Mouse (Mus musculus) spleen, postnatal 36 days (tissue): ENCODE measurements around the gene Aplnr.

ENCODE experiments used
- DNase-seq, 2 experiments: peaks; one replicate each; pipeline ENCODE4 v3.0.0; 2022; ENCODE audit warnings: low spot score in 2 of 2, mixed read lengths in 1 of 2

Aplnr gene

GRCm38 (mm10) chr2:85136089-85136488 lies at the start of gene Aplnr:
TSS of gene Aplnr (plus strand) at chr2:85136225.
- no peak for DNase-seq

- DNase-seq: no peak
Measured at GRCm38 (mm10) chr2:85088716-85089646, 47.0 kb upstream of the Aplnr start.

DNA sequence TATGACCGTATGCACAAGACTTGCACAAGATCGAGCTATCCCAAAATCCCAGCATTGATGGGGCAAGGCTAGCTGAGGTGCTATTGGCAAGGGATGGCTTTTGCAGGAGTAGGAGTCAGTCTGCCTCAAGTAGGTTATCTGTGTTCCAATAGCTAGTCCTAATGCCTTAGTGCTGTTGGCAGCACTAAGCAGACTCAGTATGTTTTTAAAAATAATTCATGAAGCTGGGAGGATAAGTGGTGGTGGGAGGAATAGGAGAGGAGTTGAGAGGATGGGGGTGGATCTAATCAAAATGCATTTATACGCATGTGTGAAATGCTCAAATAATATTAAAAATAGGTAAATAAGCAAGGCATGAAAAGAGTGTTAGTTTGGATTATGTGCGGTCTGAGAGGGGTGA lies 44.7 kb upstream of the Aplnr start:
- DNase-seq: no peak

GRCm38 (mm10) chr2:85093376-85093775 lies 42.6 kb upstream of the Aplnr start:
- DNase-seq: no peak

GRCm38 (mm10) chr2:85095906-85096305 lies 40.1 kb upstream of the Aplnr start:
- no peak for DNase-seq

DNA sequence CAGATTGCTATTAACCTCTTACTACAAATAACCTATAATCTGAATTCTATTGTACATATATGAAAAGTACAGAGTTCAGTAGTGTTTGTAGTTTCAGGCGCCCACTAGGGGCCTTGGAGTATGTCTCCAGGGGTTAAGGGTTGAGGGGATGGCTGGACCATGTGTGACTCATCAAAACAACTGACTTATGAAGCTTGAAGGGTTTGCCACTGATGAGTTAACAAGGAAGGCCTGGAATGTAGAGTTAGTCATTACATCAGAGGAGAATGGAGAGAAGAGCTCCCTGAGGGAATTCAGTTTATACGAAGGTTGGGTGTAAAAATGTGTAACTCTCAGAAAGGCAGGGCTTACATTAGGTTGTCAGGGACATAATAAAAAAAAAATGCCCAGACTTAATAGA lies 38.0 kb upstream of the Aplnr start:
- DNase-seq: no peak

DNA sequence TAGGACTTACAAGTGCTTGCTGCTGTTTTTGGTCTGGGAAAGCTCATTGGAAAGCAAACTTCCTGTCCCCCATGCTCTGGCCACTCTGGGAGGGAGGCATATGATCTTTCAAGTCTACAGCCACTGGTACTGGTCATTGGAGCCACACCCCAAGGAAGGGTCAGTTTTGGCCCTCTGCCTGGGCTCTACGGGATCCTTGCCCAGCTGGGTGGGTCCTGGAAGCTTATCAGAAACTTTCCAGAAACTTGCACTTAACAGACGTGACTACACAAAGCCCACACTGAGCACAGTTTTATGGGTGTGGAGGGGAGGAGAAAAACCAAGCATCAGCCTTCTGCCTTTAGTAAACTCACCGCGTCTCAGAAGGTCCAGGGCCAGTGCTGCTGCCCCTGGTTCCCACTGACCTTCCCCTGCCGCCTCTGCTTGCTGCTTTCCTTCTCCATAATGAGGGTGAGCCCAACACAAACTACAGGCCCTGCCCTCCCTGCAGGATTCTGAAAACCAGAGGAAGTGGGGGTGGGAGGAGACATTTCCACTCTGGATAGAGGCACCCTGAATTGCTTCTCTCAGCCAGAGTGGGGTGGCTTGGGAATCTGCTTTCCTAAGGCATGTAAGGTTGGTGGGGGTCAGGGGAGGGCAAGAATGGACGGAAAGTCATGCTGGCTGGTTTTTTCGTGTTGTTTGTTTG lies 37.1 kb upstream of the Aplnr start:
- peak; percentile 18 to 25 for DNase-seq

DNA sequence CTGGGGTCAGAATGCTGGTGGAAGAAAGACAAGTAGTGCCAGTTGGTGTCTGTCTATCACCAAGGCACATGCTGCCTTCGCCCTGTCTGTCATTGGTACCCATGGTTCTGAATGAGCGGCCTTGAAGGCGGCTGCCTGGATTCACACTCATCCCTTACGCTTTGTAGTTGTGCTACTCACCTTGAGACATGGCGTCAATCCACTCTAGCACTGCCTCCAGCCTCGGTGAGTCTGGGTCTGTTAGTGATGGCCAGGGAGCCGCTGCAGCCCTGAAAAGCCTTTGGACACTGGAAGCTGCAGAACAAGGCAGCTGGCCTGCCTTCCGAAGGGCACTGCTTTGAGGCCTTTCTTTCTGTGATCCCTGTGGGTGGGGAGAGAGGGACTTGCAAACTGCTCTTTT lies 32.8 kb upstream of the Aplnr start:
- DNase-seq: no peak

GRCm38 (mm10) chr2:85105426-85106013 lies 30.5 kb upstream of the Aplnr start:
- no peak for DNase-seq

- no peak for DNase-seq
Measured at GRCm38 (mm10) chr2:85106068-85106790, 29.8 kb upstream of the Aplnr start.

GRCm38 (mm10) chr2:85106941-85107340 lies 29.1 kb upstream of the Aplnr start:
- no peak for DNase-seq

DNA sequence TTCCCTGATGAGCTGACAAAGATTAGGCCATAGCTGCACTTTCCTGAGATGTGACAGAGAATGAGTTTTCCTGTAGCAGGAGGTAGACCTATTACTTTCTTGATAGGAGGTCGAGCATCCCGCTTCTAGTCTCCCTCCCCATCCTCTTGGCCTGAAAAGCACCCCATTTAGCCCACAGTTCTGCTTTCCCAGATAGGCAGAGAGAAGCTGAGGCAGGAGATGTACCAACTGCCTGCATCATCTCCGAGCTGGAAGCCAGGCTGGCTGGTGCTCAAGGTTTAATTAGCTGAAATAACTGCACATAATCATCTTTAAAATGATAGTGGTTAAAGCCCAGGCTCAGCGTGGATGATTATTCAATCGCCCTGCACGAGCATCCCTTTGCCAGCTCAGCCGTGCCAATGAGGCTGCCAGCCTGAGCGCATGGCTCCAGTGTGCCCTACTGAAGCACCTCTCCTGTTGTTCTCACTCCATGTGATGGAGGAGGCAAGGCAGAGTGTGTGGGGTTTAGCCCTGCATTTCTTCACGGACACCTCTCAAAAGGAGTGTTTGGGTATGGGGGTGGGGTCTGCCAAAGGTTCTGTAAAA lies 25.6 kb upstream of the Aplnr start:
- DNase-seq: no peak

- no peak for DNase-seq
Measured at GRCm38 (mm10) chr2:85123187-85123868, 12.7 kb upstream of the Aplnr start.

DNA sequence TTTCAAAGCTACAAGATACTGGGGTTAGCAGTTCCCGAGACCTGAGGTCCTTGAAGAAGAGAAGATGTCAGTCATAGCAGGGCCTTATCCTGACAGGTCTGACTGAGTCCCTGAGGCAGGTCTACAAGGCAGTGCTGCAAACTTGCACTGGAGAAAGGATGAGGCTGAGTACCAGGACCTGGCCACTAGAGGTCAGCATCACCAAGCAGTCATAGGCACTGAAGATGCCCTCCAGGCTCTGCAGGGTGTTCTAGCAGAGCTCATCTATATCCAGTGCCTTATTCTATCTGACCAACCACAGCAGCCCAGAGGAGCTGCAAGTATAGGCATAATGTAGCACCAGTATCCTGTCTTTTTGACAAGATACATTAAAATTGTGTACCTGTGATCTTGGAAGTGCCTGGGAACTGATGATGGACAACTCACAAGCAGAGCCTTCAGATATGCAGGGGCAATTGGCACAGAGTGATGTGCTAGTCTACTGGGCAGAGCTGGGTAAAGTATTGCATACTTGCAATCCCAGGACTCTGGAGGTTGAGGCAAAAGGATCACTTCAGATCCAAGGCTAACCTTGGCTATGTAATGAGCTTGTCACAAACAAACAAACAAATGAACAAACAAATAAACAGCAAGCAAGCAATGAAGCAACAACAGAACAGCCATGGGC lies 12.0 kb upstream of the Aplnr start:
- DNase-seq: peak in 1 of 2 experiments; percentile 22

- no peak for DNase-seq
Measured at GRCm38 (mm10) chr2:85129496-85129971, 6.5 kb upstream of the Aplnr start.

DNA sequence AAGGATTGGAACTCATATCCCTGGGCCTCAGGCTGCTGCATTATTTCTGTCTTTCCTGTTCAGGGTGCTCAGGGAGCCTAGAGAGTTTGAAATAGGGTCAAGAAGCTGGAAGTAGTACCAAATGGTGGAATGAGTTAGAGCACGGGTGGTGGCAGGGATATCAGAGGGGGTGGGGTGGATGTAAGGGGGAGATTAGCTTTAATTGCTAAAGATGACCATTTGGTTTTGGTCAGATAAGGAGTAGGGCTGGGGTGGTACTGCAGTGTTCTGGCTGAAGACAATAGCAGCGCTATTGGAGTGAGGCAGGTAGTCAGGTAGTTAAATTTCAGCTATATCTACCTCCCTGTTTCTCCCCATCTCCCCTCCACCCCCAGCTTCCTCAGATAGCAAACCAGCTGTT lies 4.8 kb upstream of the Aplnr start:
- no peak for DNase-seq

GRCm38 (mm10) chr2:85131724-85132123 lies 4.3 kb upstream of the Aplnr start:
- DNase-seq: no peak

- DNase-seq: no peak
Measured at GRCm38 (mm10) chr2:85132204-85132603, 3.8 kb upstream of the Aplnr start.

- no peak for DNase-seq
Measured at GRCm38 (mm10) chr2:85135099-85135498, 926 bp upstream of the Aplnr start.

GRCm38 (mm10) chr2:85136831-85137520 lies 951 bp downstream of the Aplnr start:
- no peak for DNase-seq
